In the genomic region with DNA sequence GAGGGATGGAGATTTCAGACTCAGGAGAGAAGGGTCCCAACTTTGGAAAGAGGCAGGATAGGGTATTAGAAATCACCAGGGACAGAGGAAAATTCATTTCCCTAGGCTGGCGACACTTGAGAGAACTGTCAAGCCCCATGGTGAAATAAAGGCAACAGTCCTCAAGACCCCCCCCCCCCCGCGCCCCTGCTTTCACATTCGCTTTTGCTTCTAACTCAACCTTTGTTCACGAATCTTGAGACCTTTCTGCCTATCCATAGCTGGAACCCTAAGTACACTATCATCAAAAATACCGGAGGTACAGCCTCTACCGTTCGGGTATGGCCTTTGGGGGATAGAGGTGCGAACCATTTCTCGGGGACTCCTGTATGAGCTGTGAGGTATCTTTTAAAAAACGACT, we compare ENCODE assay signal across 8 mouse cellular contexts. TPM values are rescaled to one million over a fixed set of nuclear protein-coding genes. Genes with fewer than 3 reads are reported as not detected.
DNase-seq lines count a peak whose midpoint lies in the region; ATAC-seq and TF ChIP-seq lines count a peak whose summit lies in the region.

No protein-coding gene starts in this region.

- no peaks in the 10 kb centered on the region for H3K9me3 ChIP-seq in kidney, postnatal 0 days (replicated peaks; ENCODE audit: low read length)
- no peaks in the 10 kb centered on the region for H3K9me3 ChIP-seq in embryonic facial prominence, embryonic 11.5 days (replicated peaks; ENCODE audit: control insufficient read depth, low read length)

- peaks cover 26% of the 10 kb centered on the region for H3K4me1 ChIP-seq in kidney, postnatal 0 days (replicated peaks; ENCODE audit: insufficient read depth, low read length)
- H3K4me1 ChIP-seq in embryonic facial prominence, embryonic 11.5 days (ENCODE audit: control insufficient read depth, insufficient read depth, low read length) = no peaks in the 10 kb centered on the region

- H3ac ChIP-seq in myocyte (ENCODE audit: control insufficient read depth, insufficient read length) = peak overlapping the region; percentile 93

- peak overlapping the region; percentile 96 for H3K27ac ChIP-seq in kidney, postnatal 0 days
- H3K27ac ChIP-seq in embryonic facial prominence, embryonic 11.5 days (replicated peaks; ENCODE audit: low read depth, low read length) = peak overlapping the region; percentile 94

- no peak for TF ChIP-seq CTCF in kidney, postnatal 0 days (IDR thresholded peaks at IDR 0.05; ENCODE audit: low read depth)

- no peak for DNase-seq in kidney, postnatal 0 days (ENCODE audit: low spot score)
- DNase-seq in kidney, postnatal 4 days = no peak
- DNase-seq in embryonic facial prominence, embryonic 11.5 days (ENCODE audit: low spot score) = no peak
- DNase-seq in c-Kit-positive CD71-positive TER-119-positive erythroid progenitor cells, embryonic 14.5 days (ENCODE audit: low spot score) = no peak
- DNase-seq in cerebellum, adult 9-10 months = no peak

- peak overlapping the region; percentile 61 for H3K4me2 ChIP-seq in kidney, postnatal 0 days (ENCODE audit: low read length)
- H3K4me2 ChIP-seq in embryonic facial prominence, embryonic 11.5 days (ENCODE audit: low read depth, low read length) = peak overlapping the region; percentile 73
- H3K4me2 ChIP-seq in myocyte (ENCODE audit: low read depth) = peak overlapping the region; percentile 74

- TF ChIP-seq POLR2A in myocyte (IDR thresholded peaks at IDR 0.05; ENCODE audit: insufficient read length, low read depth) = no peak

- peaks cover 6% of the 10 kb centered on the region; the same call in 1 of the 2 replicates for H3K36me3 ChIP-seq in kidney, postnatal 0 days (ENCODE audit: insufficient read depth, low read length)
- H3K36me3 ChIP-seq in embryonic facial prominence, embryonic 11.5 days (replicated peaks; ENCODE audit: control insufficient read depth, insufficient read depth, low read depth, low read length) = no peaks in the 10 kb centered on the region
- H3K36me3 ChIP-seq in myocyte (ENCODE audit: control insufficient read depth, insufficient read depth) = no peaks in the 10 kb centered on the region

- no peak for ATAC-seq in kidney, postnatal 0 days (replicated peaks; ENCODE audit: low FRiP score, low read depth)
- ATAC-seq in embryonic facial prominence, embryonic 11.5 days (replicated peaks; ENCODE audit: insufficient number of reproducible peaks, low FRiP score, low TSS enrichment, low read depth) = no peak
- ATAC-seq in inflammation-experienced regulatory T-cells, adult 6 months = peak; percentile 24
- ATAC-seq in megakaryocyte progenitor cell, adult 5-6 weeks (replicated peaks; ENCODE audit: poor library complexity) = no peak

- H3K79me2 ChIP-seq in myocyte (ENCODE audit: control insufficient read depth, insufficient read depth) = peaks cover 36% of the 10 kb centered on the region

- no peaks in the 10 kb centered on the region for H3K27me3 ChIP-seq in kidney, postnatal 0 days (ENCODE audit: insufficient read depth, low read length)
- no peaks in the 10 kb centered on the region for H3K27me3 ChIP-seq in embryonic facial prominence, embryonic 11.5 days (ENCODE audit: control insufficient read depth, insufficient read depth, low read length)
- H3K27me3 ChIP-seq in myocyte (ENCODE audit: control insufficient read depth, insufficient read depth, insufficient read length) = no peaks in the 10 kb centered on the region

- peak overlapping the region; percentile 88 for H3K9ac ChIP-seq in kidney, postnatal 0 days (ENCODE audit: low read depth, low read length)
- H3K9ac ChIP-seq in embryonic facial prominence, embryonic 11.5 days (replicated peaks; ENCODE audit: low read length) = peak overlapping the region; percentile 94

- WGBS in kidney, postnatal 0 days = 70% methylated on average over 11 of the region's 11 CpGs
- WGBS in embryonic facial prominence, embryonic 11.5 days = 67% methylated on average over 11 of the region's 11 CpGs

- H3K4me3 ChIP-seq in kidney, postnatal 0 days (replicated peaks; ENCODE audit: low read depth, low read length) = peak overlapping the region; percentile 88
- H3K4me3 ChIP-seq in embryonic facial prominence, embryonic 11.5 days (ENCODE audit: low read depth, low read length) = peak overlapping the region; percentile 100
- peak overlapping the region; percentile 67 for H3K4me3 ChIP-seq in myocyte

TF ChIP-seq in myocyte, 11 proteins besides CTCF, POLR2A, EP300 and RAD21:
- TF ChIP-seq POLR2AphosphoS2 (IDR thresholded peaks at IDR 0.05; ENCODE audit: insufficient read length, low read depth) = no peak
- TF ChIP-seq MYOD1 (IDR thresholded peaks at IDR 0.05; ENCODE audit: control insufficient read depth in 1 of 3, insufficient read length in 2 of 3, low read depth in 2 of 3) = no peak
- no peak for TF ChIP-seq USF1 (IDR thresholded peaks at IDR 0.05; ENCODE audit: low read depth)
- no peak for TF ChIP-seq MAX (IDR thresholded peaks at IDR 0.05; ENCODE audit: low read depth)
- TF ChIP-seq E2F4 (IDR thresholded peaks at IDR 0.05; ENCODE audit: insufficient read depth) = no peak
- no peak for TF ChIP-seq CEBPB (IDR thresholded peaks at IDR 0.05; ENCODE audit: insufficient read depth, poor library complexity, severe bottlenecking)
- TF ChIP-seq TCF12 (IDR thresholded peaks at IDR 0.05; ENCODE audit: insufficient read depth, poor library complexity, severe bottlenecking) = no peak
- TF ChIP-seq SRF (IDR thresholded peaks at IDR 0.05; ENCODE audit: control insufficient read depth, insufficient read length, low read depth) = no peak
- no peak for TF ChIP-seq REST (IDR thresholded peaks at IDR 0.05; ENCODE audit: insufficient read depth, insufficient read length)
- TF ChIP-seq MYOG (IDR thresholded peaks at IDR 0.05; ENCODE audit: control insufficient read depth in 1 of 3, insufficient read depth in 1 of 3, insufficient read length in 2 of 3, low read depth in 2 of 3) = no peak
- TF ChIP-seq TCF3 (IDR thresholded peaks at IDR 0.05; ENCODE audit: insufficient read length, low read depth) = no peak

RNA-seq across cellular contexts. Expression of a gene that starts 0.5 kb away (rescaled TPM):
- 24.0 and 24.7 TPM in 2 replicates for polyA plus RNA-seq in kidney, postnatal 0 days (2015; fragmentation: Nextera tagmentation; extraction: Ambion mirVana)
- polyA plus RNA-seq in embryonic facial prominence, embryonic 11.5 days (2014; fragmentation: Nextera tagmentation; extraction: Ambion mirVana) = 16.0 and 17.3 TPM in 2 replicates
- 1 to 10 TPM; 1.7 to 7.1 (median 3.9) TPM for polyA plus RNA-seq in inflammation-experienced regulatory T-cells, adult 6 months (2017; shearing (Covaris generic))
- 74.0 TPM for polyA plus RNA-seq in myocyte (2012; fragmentation: generic; extraction: Trizol)
- 11.1 and 12.8 TPM in 2 replicates for total RNA-seq in megakaryocyte progenitor cell, adult 5-6 weeks (2015)
- total RNA-seq in megakaryocyte progenitor cell, adult 5-6 weeks (2017) = 9.7 and 18.0 TPM in 2 replicates

RNA-seq across cellular contexts. Expression of a gene that starts 59.3 kb away (rescaled TPM):
- 187 and 206 TPM in 2 replicates for polyA plus RNA-seq in kidney, postnatal 0 days (2015; fragmentation: Nextera tagmentation; extraction: Ambion mirVana)
- polyA plus RNA-seq in embryonic facial prominence, embryonic 11.5 days (2014; fragmentation: Nextera tagmentation; extraction: Ambion mirVana) = 525 and 569 TPM in 2 replicates
- 10 to 100 TPM; 40.8 to 52.4 (median 50.5) TPM for polyA plus RNA-seq in inflammation-experienced regulatory T-cells, adult 6 months (2017; shearing (Covaris generic))
- polyA plus RNA-seq in myocyte (2012; fragmentation: generic; extraction: Trizol) = 69.9 TPM
- total RNA-seq in megakaryocyte progenitor cell, adult 5-6 weeks (2015) = 257 and 278 TPM in 2 replicates
- 528 and 695 TPM in 2 replicates for total RNA-seq in megakaryocyte progenitor cell, adult 5-6 weeks (2017)
